Mouse (Mus musculus) left cerebral cortex, postnatal 10 days (tissue): ENCODE results near the gene Fam71e2. TPM values are rescaled to one million over a fixed set of nuclear protein-coding genes. Genes with fewer than 3 reads are reported as not detected.

Experiments
- DNase-seq, 2 experiments: peaks; one replicate each; pipeline ENCODE4 v3.0.0; 2021 to 2022; ENCODE audit warnings: low spot score in 2 of 2, mixed read lengths in 1 of 2; ENCODE audit errors: extremely low spot score in 1 of 2
- intact Hi-C: fragments of 180-260 bp; cut with DNase I; formaldehyde crosslinking; loops from one replicate; pipeline ENCODE4 v1.15.1; 2025
- total RNA-seq, 2 experiments: library from RNA; stranded (reverse); gene quantifications; 2 replicates each; pipeline ENCODE4 v1.2.3; 2021

Fam71e2 gene
- total RNA-seq, 2 experiments from 2014 or later: not detected

DNA sequence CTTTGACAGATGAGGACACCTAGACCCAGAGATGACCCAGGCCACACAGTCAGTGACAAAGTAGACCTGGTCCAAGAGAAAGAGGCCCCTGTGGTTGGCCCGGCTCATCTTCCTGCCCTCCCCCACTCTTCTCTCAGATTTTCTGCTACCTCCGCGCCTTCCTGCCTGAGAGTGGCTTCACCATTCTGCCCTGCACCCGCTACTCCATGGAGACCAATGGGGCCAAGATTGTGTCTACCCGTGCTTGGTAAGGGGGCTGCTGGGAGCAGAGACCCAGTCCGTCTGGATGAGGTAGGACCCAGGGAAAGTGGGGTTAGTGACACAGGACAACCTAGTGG, 28.7 kb downstream of the Fam71e2 start:
- intact Hi-C loops: no loop called here
- DNase-seq: no peak

- intact Hi-C loops: loop anchor here (2.0 kb wide), 1 partner anchor 51 kb away; the partner anchor contains the start of gene Rpl28
- DNase-seq: no peak
These were observed 29.2 kb downstream of the Fam71e2 start for GRCm38 (mm10) chr7:4741672-4742481.

- intact Hi-C loops: loop anchor here (2.0 kb wide), 1 partner anchor 52 kb away; the partner anchor contains the start of gene Rpl28
- DNase-seq: peak in 1 of 2 experiments; percentile 81
These were observed 30.0 kb downstream of the Fam71e2 start for GRCm38 (mm10) chr7:4741151-4741550.

- DNase-seq: no peak
- intact Hi-C loops: loop anchor here (2.0 kb wide), 1 partner anchor 52 kb away; the partner anchor contains the start of gene Rpl28
These were observed 30.8 kb downstream of the Fam71e2 start for GRCm38 (mm10) chr7:4740309-4740727.

- intact Hi-C loops: loop anchor here (2.0 kb wide), 1 partner anchor 53 kb away; the partner anchor contains the start of gene Rpl28
- DNase-seq: peak; percentile 98 to 100
These were observed 31.4 kb downstream of the Fam71e2 start, which contains the start of gene Kmt5c for GRCm38 (mm10) chr7:4739544-4740275. Kmt5c (plus strand) TSS chr7:4740115.

- intact Hi-C loops: no loop called here
- no peak for DNase-seq
These were observed 32.0 kb downstream of the Fam71e2 start for GRCm38 (mm10) chr7:4739041-4739543.

DNA sequence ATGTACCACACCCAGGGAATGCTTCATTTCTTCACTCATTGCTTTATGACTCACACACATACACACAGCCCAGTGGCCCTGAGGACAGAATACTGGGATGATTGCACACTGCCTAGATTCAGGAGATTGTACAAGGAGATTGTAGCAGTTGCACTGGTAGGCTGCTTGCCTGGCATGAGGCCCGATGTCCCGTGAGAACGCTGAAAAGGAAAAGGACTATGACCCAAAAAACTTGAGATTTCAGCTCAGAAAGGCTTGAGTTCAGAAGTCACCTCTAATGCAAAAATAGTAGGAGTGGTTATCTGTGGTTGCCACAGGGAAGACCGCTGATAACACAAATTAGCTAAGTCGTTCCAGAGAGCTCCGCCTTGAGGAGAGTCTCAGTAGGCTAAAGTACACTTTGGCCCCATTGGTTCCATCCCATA, 38.1 kb downstream of the Fam71e2 start:
- intact Hi-C loops: no loop called here
- no peak for DNase-seq

DNA sequence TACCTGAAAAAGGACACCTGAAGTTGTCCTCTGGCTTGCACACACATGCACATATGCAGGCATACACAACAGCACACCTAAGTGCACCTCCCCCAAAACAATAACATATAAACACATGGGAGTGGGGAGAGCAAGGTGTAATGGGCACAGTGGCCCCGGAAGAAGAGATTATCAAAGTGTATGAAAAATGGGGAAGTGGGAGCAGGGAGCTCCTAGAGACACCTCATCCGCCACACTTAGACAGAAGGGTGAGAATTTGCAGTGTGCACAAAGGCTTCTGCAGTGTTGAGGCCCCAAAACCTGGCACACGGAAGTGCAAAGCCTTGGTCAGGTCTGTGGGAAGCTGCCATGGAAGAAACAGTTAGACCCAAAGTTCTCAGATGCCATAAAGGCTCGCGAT, 40.0 kb downstream of the Fam71e2 start:
- DNase-seq: no peak
- intact Hi-C loops: no loop called here

GRCm38 (mm10) chr7:4725169-4725568, 45.9 kb downstream of the Fam71e2 start, which contains the start of gene Tmem150b:
Tmem150b (minus strand) TSS chr7:4725249.
- no peak for DNase-seq
- intact Hi-C loops: no loop called here

DNA sequence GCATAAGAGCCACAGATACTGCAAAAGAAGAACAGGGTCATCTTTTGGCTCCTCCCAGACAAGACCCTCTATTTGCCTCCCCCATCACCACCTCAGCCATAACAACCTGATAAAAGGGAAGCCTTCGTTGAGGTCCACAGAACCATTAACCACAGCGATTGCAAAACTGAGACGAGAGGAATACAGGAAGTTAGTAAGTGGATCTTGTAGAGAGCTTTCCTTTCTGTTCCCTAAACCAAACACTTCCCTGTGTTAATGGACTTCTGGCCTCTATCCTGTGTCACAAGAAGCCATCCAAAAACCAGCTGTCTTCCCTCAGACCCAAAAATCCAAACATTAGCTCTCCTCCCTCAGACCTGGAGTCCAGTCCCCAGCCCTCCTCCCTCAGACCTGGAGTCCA, 46.7 kb downstream of the Fam71e2 start:
- no peak for DNase-seq
- intact Hi-C loops: no loop called here

DNA sequence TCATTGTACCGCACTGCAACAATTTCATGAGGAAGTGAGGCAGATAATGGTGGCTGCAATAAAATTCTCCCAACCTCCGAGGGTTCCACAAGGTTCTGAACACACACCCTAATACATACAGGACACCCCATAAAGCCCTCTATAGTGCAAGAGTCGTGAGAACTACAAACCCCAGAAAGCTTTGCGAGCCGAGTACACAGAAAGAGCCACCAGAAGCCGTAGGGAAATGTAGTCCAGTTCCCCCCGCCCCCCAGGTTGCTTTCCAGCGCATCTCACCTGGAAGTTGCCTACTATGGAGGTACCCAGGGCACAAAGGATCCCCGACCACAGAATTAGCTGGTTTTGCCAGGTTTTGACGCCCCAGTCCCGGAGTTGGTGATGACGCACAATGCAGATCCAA, 47.6 kb downstream of the Fam71e2 start:
- intact Hi-C loops: no loop called here
- no peak for DNase-seq

DNA sequence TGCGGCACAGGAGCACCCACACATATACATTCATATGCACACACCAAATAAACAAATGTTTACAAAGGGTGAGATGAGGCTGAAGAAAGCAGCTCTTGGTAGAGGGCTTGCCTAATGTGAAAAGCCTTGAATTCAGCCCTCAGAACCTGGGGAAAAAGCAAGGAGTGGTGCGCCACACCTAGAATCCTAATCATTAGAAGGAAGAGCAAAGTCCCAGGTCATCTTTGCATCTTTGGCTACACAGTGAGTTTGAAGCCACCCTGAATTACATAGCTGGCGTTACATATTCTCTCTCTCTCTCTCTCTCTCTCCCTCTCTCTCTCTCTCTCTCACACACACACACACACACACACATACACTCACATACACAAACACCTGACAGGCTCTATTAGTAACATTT, 51.8 kb downstream of the Fam71e2 start:
- intact Hi-C loops: no loop called here
- no peak for DNase-seq

DNA sequence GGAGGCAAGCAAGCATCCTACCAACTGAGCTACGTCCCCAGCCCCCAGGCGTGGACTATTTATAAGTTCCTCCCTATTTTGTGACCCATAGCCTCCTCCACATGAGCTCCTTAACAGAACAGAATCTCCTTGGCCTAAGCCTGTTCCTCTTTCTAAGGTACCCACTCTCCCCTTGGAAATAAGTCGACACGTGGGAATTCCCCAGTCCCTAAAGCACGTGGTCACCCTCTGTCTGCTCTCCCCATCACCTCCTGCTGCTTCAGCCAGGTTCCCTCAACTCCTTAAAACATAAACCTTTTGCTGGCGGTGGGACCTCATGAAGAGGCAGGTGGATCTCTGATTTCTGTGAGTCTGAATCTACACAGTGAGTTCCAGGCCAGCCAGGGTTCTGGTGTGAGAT, 54.1 kb downstream of the Fam71e2 start:
- intact Hi-C loops: no loop called here
- no peak for DNase-seq

DNA sequence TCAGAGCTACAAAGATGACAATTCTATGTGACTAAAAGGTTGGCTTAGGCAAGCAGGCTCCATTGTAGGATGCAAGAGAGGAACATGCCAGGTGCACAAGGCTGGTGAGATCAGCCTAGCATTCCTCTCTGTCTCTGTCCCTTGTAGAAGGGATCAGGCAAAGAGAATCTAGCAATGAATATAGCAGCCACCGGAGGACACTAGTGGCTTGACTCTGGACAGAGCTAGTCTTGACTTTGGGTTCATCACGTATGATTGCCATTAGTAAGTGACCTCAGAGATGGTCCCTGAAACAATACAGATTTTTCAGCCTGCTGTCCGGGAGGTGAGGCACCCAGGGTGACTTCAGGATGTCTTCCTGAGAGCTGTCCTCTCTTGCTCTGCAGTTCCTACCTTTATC, 58.5 kb downstream of the Fam71e2 start:
- intact Hi-C loops: no loop called here
- DNase-seq: no peak

- intact Hi-C loops: loop anchor here (5.0 kb wide), 1 partner anchor 87 kb away; the partner anchor contains the start of gene Rpl28
- DNase-seq: peak in 1 of 2 experiments; percentile 59
These were observed 66.0 kb downstream of the Fam71e2 start for GRCm38 (mm10) chr7:4705098-4705497.

Other genes starting within 250 kb of the Fam71e2 start
- gene Tnni3, start 247.1 kb downstream of the Fam71e2 start, total RNA-seq: not detected
- gene Dnaaf3, start 238.8 kb downstream of the Fam71e2 start, total RNA-seq: under 1 TPM; 0.51 to 0.69 TPM
- 100 to 1,000 TPM; 251 to 253 TPM for gene Syt5, start 223.8 kb downstream of the Fam71e2 start, total RNA-seq
- 1 to 10 TPM; 1.0 to 1.6 TPM for gene Ptprh, start 167.3 kb downstream of the Fam71e2 start, total RNA-seq
- 10 to 100 TPM; 11.8 to 12.2 TPM for gene Tmem86b, start 139.9 kb downstream of the Fam71e2 start, total RNA-seq
- gene Ppp6r1, start 112.3 kb downstream of the Fam71e2 start, total RNA-seq: 100 to 1,000 TPM; 107 to 111 TPM
- 100 to 1,000 TPM; 111 to 114 TPM for gene Hspbp1, start 86.2 kb downstream of the Fam71e2 start, total RNA-seq
- 100 to 1,000 TPM; 312 to 319 TPM for gene Brsk1, start 80.7 kb downstream of the Fam71e2 start, total RNA-seq
- not detected for gene Tmem150b, start 46.1 kb downstream of the Fam71e2 start, total RNA-seq
- 10 to 100 TPM; 39.5 to 42.0 TPM for gene Kmt5c, start 31.2 kb downstream of the Fam71e2 start, total RNA-seq
- gene Cox6b2, start 18.2 kb downstream of the Fam71e2 start, total RNA-seq: 1 to 10 TPM; 6.9 to 8.7 TPM
- 1 to 10 TPM in 1 of 2 experiments, under 1 TPM in 1; 0.73 to 1.1 TPM for gene Il11, start 11.6 kb upstream of the Fam71e2 start, total RNA-seq
- gene Tmem190, start 11.6 kb upstream of the Fam71e2 start, total RNA-seq: not detected
- 1 to 10 TPM; 4.1 to 5.2 TPM for gene Tmem238, start 18.4 kb upstream of the Fam71e2 start, total RNA-seq
- 100 to 1,000 TPM; 484 to 532 TPM for gene Rpl28, start 21.6 kb upstream of the Fam71e2 start, total RNA-seq
- 100 to 1,000 TPM; 145 to 159 TPM for gene Ube2s, start 41.3 kb upstream of the Fam71e2 start, total RNA-seq
- gene Shisa7, start 73.4 kb upstream of the Fam71e2 start, total RNA-seq: 100 to 1,000 TPM; 104 to 111 TPM
- gene Isoc2b, start 99.0 kb upstream of the Fam71e2 start, total RNA-seq: 1 to 10 TPM; 2.0 to 3.4 TPM
- gene Isoc2a, start 105.9 kb upstream of the Fam71e2 start, total RNA-seq: 1 to 10 TPM; 6.4 to 6.8 TPM
- under 1 TPM; 0.26 to 0.36 TPM for gene Gm36210, start 135.2 kb upstream of the Fam71e2 start, total RNA-seq
- 10 to 100 TPM; 15.2 to 15.3 TPM for gene Zfp628, start 143.9 kb upstream of the Fam71e2 start, total RNA-seq
- 10 to 100 TPM; 70.1 to 72.6 TPM for gene Nat14, start 150.7 kb upstream of the Fam71e2 start, total RNA-seq
- gene Ssc5d, start 154.5 kb upstream of the Fam71e2 start, total RNA-seq: 1 to 10 TPM; 2.4 to 2.6 TPM
- not detected for gene Sbk2, start 193.1 kb upstream of the Fam71e2 start, total RNA-seq
- gene Sbk3, start 199.9 kb upstream of the Fam71e2 start, total RNA-seq: under 1 TPM; 0.24 to 0.32 TPM
- gene Zfp579, start 224.9 kb upstream of the Fam71e2 start, total RNA-seq: 10 to 100 TPM; 29.7 to 33.6 TPM
- 1 to 10 TPM; 4.0 to 4.4 TPM for gene Zfp524, start 243.1 kb upstream of the Fam71e2 start, total RNA-seq
- gene Fiz1, start 243.4 kb upstream of the Fam71e2 start, total RNA-seq: 10 to 100 TPM; 22.0 to 23.7 TPM
- gene Gm44973, start 244.2 kb upstream of the Fam71e2 start, total RNA-seq: not detected
- 10 to 100 TPM; 35.4 to 36.5 TPM for gene Zfp865, start 249.1 kb upstream of the Fam71e2 start, total RNA-seq
- gene Ccdc106, start 249.3 kb upstream of the Fam71e2 start, total RNA-seq: 10 to 100 TPM; 59.7 to 59.9 TPM